Mouse (Mus musculus) olfactory bulb, adult 2 months (tissue): ENCODE data around the gene Slc12a3.

ENCODE experiments used
- CTCF ChIP-seq: fragments of 200-500 bp; IDR thresholded peaks from 2 replicates; pipeline ENCODE4 v1.5.1; 2012; ENCODE audit warnings: low read depth, mild to moderate bottlenecking, low read length, moderate library complexity; ENCODE audit not compliant: insufficient read depth
- POLR2A ChIP-seq: fragments of 200-500 bp; IDR thresholded peaks from 2 replicates; pipeline ENCODE4 v1.6.1; 2012; ENCODE audit warnings: mild to moderate bottlenecking, low read depth, low read length, moderate library complexity; ENCODE audit not compliant: insufficient read depth

GRCm38 (mm10) chr8:94379686-94380085, 50.7 kb downstream of the Slc12a3 start:
- TF ChIP-seq CTCF: no peak
- no peak for TF ChIP-seq POLR2A
